Mouse (Mus musculus) left cerebral cortex, postnatal 36 days (tissue): ENCODE measurements around the gene Gm49358. TPM values are rescaled to one million over a fixed set of nuclear protein-coding genes. Genes with fewer than 3 reads are reported as not detected.

ENCODE experiments used
- DNase-seq, 2 experiments: peaks; one replicate each; pipeline ENCODE4 v3.0.0; 2021 to 2022; ENCODE audit warnings: low spot score in 2 of 2, mixed read lengths in 1 of 2
- intact Hi-C: fragments of 180-260 bp; cut with DNase I; formaldehyde crosslinking; loops from one replicate; pipeline ENCODE4 v1.15.1; 2025
- total RNA-seq, 2 experiments: library from RNA; stranded (reverse); gene quantifications; 2 replicates each; pipeline ENCODE4 v1.2.3; 2021

Gm49358 gene
- total RNA-seq, 2 experiments from 2014 or later: 19.2 to 24.9 TPM

GRCm38 (mm10) chr10:86776281-86776680 lies 12.5 kb downstream of the Gm49358 start:
- DNase-seq: no peak
- intact Hi-C loops: loop anchor here (5.0 to 10.0 kb wide), 2 partner anchors 46 to 189 kb away; no protein-coding TSS in a partner anchor

DNA sequence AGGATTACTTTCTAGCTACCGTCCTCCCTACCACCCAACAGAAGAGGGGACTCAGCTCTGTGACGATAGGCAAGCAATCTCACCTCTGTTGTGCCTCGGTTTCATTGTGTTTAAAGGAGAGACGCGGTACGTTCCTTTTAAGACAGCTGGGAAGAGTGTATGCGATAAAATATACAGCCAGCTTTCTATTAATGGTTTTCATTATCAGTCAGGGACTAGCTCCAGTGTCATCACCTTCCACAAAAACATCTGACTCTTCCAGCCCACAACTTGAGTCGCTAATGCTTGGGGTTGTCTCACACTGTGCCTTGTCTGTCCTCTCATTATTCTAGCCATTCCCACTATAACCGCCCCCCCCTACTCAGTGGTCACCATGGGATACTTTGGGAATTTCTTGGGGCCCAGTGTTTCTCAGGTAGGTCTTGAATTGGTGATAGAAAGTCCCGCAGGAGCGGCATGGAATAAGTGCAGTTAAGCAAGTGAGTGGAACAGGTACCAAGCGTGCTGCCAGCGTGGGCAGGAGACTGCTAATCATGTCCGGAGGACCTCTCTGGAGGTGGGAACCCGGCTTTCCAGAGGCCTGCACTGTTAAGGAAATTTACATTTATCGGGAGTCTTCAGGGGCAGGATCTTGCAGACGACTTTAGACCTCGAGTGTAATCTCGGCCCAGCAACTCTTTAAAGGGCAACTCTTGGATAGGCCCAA lies 14.0 kb downstream of the Gm49358 start:
- no peak for DNase-seq
- intact Hi-C loops: loop anchor here (2.0 to 10.0 kb wide), 3 partner anchors 45 to 187 kb away; partner anchors contain the start of genes Hsp90b1 and Ttc41

GRCm38 (mm10) chr10:86778398-86779116 lies 14.8 kb downstream of the Gm49358 start, which contains the start of gene Nt5dc3:
Gene Nt5dc3 (plus strand): TSS chr10:86779005.
- intact Hi-C loops: loop anchor here (2.0 to 10.0 kb wide), 3 partner anchors 44 to 186 kb away; partner anchors contain the start of genes Hsp90b1 and Ttc41
- peak; percentile 91 to 92 for DNase-seq

GRCm38 (mm10) chr10:86779117-86779755 lies 15.5 kb downstream of the Gm49358 start:
- DNase-seq: peak in 1 of 2 experiments; percentile 27
- intact Hi-C loops: loop anchor here (2.0 to 10.0 kb wide), 3 partner anchors 43 to 186 kb away; partner anchors contain the start of genes Hsp90b1 and Ttc41

- no peak for DNase-seq
- intact Hi-C loops: loop anchor here (2.0 to 10.0 kb wide), 3 partner anchors 42 to 185 kb away; partner anchors contain the start of genes Hsp90b1 and Ttc41
Measured at GRCm38 (mm10) chr10:86779816-86780500, 16.2 kb downstream of the Gm49358 start.

DNA sequence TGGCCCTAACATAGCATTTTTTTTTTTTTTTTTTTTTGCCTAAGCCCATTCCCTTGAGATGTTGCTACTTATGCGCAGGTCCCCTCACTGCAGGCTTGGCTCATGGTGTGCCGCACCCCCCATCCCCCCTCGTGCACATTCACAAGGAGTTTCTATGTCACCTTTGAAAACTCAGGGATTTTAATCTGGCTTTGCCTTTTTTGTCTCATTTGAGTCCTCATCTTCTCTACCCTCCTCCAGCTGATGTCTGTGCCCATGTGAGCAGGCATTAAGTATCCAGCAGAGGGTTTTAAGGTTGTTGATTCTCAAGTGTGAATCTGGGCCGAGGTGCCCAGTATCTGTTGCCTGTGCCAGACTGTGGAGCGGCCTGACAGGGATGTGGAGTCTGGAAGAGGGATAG lies 17.9 kb downstream of the Gm49358 start:
- no peak for DNase-seq
- intact Hi-C loops: no loop called here

GRCm38 (mm10) chr10:86782656-86783055 lies 18.9 kb downstream of the Gm49358 start:
- intact Hi-C loops: no loop called here
- DNase-seq: no peak

DNA sequence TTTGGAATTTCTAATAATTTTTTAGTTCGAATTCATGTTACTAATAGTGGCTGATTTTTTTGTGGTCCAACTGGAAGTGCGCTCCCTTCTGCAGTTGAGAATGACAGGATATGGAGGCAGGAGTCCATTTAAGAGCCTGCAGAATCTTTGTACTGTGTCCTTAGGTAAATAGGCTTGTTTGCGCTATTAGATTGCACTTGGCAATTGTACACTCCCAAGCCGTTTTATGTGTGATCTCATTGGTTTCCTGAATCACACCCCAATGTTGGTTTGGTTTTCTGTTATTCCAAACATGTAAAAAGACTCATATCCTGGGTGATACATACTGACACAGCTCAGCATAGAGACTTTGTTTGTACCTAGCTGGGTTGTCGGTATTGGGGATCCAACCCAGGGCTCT lies 19.8 kb downstream of the Gm49358 start:
- intact Hi-C loops: no loop called here
- no peak for DNase-seq

DNA sequence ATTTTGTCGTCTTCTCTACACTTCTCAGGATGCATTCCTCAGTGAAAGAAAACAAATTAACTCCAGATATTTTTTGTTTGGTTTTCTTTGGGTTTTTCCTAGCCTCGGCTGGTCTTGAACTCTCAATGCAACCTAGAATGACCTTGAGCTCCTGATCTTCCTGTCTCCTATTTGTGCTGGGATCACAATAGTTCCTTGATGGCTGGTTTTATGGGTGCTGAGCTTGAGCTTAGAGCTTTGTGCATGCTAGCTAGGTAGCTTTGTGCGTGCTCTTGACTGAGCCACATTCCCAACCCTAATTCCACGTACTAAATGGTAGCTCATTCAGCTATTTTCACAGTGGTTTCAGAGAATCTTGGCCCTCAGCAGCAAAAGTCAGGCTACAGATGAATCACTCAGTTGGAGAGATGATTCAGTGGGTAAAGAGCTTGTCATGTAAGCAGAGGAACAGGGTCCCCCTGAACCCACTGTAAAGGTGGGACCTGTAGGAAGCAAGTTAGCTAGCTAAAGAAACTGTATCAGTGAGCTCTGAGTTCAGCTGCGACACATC lies 20.4 kb downstream of the Gm49358 start:
- intact Hi-C loops: no loop called here
- DNase-seq: no peak

DNA sequence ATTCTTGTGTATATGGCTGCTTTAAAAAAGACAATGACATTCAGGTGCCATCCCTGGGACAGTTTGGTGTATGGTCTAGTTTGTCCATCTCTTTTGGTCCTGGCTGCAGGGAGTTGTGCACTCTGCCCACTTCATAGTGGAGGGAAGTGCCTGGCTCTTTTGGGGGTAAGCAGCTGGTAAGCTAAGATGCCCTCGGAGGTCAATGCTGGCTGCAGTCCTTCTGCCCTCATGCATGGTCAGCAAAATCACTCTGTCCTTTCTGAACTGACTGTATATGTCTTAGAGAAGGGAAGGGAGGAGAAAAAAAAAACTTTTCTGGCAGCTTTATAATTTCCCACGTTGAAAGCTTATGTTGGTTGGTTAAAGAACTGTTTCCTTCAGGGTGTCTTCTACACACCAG lies 21.6 kb downstream of the Gm49358 start:
- DNase-seq: no peak
- intact Hi-C loops: no loop called here

GRCm38 (mm10) chr10:86786083-86786482 lies 22.3 kb downstream of the Gm49358 start:
- intact Hi-C loops: no loop called here
- no peak for DNase-seq

GRCm38 (mm10) chr10:86788193-86788592 lies 24.4 kb downstream of the Gm49358 start:
- DNase-seq: no peak
- intact Hi-C loops: no loop called here

- intact Hi-C loops: no loop called here
- DNase-seq: no peak
Measured at GRCm38 (mm10) chr10:86789146-86789672, 25.4 kb downstream of the Gm49358 start.

DNA sequence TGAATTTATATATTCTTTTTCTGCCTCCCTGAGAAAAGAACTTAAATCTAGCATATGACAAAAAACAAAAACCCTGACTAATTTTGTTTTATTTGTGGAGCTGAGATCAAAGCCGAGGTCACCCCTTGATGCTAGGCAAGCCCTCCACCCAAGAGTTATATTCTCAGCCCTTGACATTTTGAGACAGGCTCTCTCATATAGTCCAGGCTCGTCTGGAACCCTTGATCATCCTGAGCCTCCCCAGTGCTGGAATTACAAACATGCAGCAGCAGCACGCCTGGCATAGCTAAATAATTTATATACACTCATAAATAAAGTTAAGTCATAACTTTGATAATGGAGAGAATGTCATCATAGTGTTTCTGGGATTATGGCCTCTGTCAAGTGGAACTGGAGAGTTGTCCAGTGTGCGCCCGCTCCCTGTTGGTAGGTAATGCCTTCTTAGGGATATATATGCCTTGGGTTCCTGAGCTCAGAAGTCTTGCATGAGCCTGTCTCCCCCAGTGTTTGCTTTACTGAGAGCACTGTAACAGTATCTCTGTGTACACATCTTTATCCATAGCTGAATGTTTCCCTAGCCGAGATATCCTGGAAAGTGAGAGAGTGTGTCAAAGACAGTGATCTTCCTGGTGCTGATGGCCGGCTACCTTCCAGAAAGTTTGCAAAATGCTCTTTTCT lies 27.9 kb downstream of the Gm49358 start:
- DNase-seq: no peak
- intact Hi-C loops: no loop called here

- intact Hi-C loops: no loop called here
- DNase-seq: no peak
Measured at GRCm38 (mm10) chr10:86793509-86793951, 29.8 kb downstream of the Gm49358 start.

DNA sequence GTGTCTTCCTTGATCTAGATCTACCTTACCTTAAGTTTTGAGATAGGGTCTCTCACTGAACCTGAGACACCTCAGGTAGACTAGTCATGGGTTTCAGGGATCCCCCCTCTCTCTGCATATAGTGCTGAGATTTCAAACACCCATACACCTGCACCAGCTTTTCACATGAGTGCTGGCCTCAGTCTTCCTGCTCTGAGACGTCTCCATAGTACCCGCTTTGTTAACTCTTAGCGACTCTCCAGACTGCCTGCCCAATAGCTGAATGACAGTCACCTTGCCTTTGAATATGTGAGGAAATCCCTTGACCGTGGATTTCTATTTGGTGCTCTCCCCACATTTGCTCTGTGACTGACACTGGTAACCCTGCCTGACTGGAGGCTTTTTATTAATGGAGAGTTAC lies 30.4 kb downstream of the Gm49358 start:
- intact Hi-C loops: no loop called here
- no peak for DNase-seq

GRCm38 (mm10) chr10:86794794-86795535 lies 31.2 kb downstream of the Gm49358 start:
- intact Hi-C loops: no loop called here
- DNase-seq: peak in 1 of 2 experiments; percentile 50
